Mouse (Mus musculus) forebrain, embryonic 12.5 days (tissue): ENCODE data around the gene Mms22l. TPM values are rescaled to one million over a fixed set of nuclear protein-coding genes. Genes with fewer than 3 reads are reported as not detected.
"Not testable (repeated sequence)": the region's sequence is repeated elsewhere in the genome, so short reads cannot be mapped to it uniquely, and the experiment has no call there.

Experiments used
- ATAC-seq: fragments of 200-750 bp; cut with Nextera tagmentation; 2 replicates; pipeline ENCODE4 v1.8.0; 2017; ENCODE audit warnings: moderate TSS enrichment; ENCODE audit not compliant: low FRiP score
- H3K27ac ChIP-seq: fragments of 300-500 bp; sonication (generic); 2 replicates; pipeline ENCODE4 v1.5.1; 2016; ENCODE audit warnings: mild to moderate bottlenecking
- H3K27me3 ChIP-seq: fragments of 300-500 bp; sonication (generic); 2 replicates; pipeline ENCODE4 v1.6.1; 2016; ENCODE audit warnings: mild to moderate bottlenecking
- H3K36me3 ChIP-seq: fragments of 300-500 bp; sonication (generic); replicated peaks from 2 replicates; pipeline ENCODE4 v1.6.1; 2016; ENCODE audit warnings: mild to moderate bottlenecking
- H3K4me1 ChIP-seq: fragments of 300-500 bp; sonication (generic); 2 replicates; pipeline ENCODE4 v1.6.1; 2016
- H3K4me2 ChIP-seq: fragments of 300-500 bp; sonication (generic); 2 replicates; pipeline ENCODE4 v1.6.1; 2016; ENCODE audit warnings: mild to moderate bottlenecking, moderate library complexity
- H3K4me3 ChIP-seq: fragments of 300-500 bp; sonication (generic); replicated peaks from 2 replicates; pipeline ENCODE4 v1.5.1; 2016; ENCODE audit warnings: mild to moderate bottlenecking
- H3K9ac ChIP-seq: fragments of 300-500 bp; sonication (generic); 2 replicates; pipeline ENCODE4 v1.6.1; 2016; ENCODE audit warnings: mild to moderate bottlenecking
- H3K9me3 ChIP-seq: fragments of 300-500 bp; sonication (generic); 2 replicates; pipeline ENCODE4 v1.6.1; 2016
- WGBS: fragments of 180-500 bp; shearing (Covaris S2); methylation state at CpG from one replicate; pipeline ENCODE4 v1.1.7; 2016; 5-methylcytosine and 5-hydroxymethylcytosine counted together
- polyA plus RNA-seq: library from polyadenylated mRNA; unstranded; fragments of >200 nt; fragmentation: Nextera tagmentation; extraction: Ambion mirVana; gene quantifications from 2 replicates; pipeline ENCODE4 v1.2.1, GENCODE M21; 2016

Gene Mms22l
- polyA plus RNA-seq, 1 experiment from 2014 or later = 47.9 TPM

GRCm38 (mm10) chr4:24625951-24626584, 129.8 kb downstream of the Mms22l start:
- ATAC-seq = no peak
- H3K27me3 ChIP-seq = no peaks in the 10 kb centered on the region
- no peak overlapping the region for H3K4me2 ChIP-seq
- H3K9me3 ChIP-seq = no peaks in the 10 kb centered on the region
- no peaks in the 10 kb centered on the region for H3K36me3 ChIP-seq
- no peak overlapping the region for H3K27ac ChIP-seq
- no peak overlapping the region for H3K4me3 ChIP-seq
- H3K4me1 ChIP-seq = peaks cover under 1% of the 10 kb centered on the region
- no peak overlapping the region for H3K9ac ChIP-seq
- 87% methylated on average over 13 of the region's 13 CpGs for WGBS

- Histone ChIP-seq H3K9ac (no peak overlapping the region), H3K4me1 (peaks cover 6% of the 10 kb centered on the region), H3K9me3 (no peaks in the 10 kb centered on the region), H3K27me3 (no peaks in the 10 kb centered on the region), H3K36me3 (no peaks in the 10 kb centered on the region), H3K27ac (no peak overlapping the region), H3K4me2 (no peak overlapping the region), H3K4me3 (no peak overlapping the region)
- no peak for ATAC-seq
- 83% methylated on average over 4 of the region's 4 CpGs for WGBS
These were observed 130.4 kb downstream of the Mms22l start for GRCm38 (mm10) chr4:24626686-24627085.

GRCm38 (mm10) chr4:24627871-24628270, 131.6 kb downstream of the Mms22l start:
- Histone ChIP-seq H3K9me3 (no peaks in the 10 kb centered on the region), H3K36me3 (no peaks in the 10 kb centered on the region), H3K27me3 (no peaks in the 10 kb centered on the region), H3K4me3 (no peak overlapping the region), H3K4me2 (no peak overlapping the region), H3K9ac (no peak overlapping the region), H3K4me1 (peaks cover 9% of the 10 kb centered on the region), H3K27ac (no peak overlapping the region)
- 71% methylated on average over 1 of the region's 1 CpGs for WGBS
- no peak for ATAC-seq

- Histone ChIP-seq H3K36me3 (no peaks in the 10 kb centered on the region), H3K9me3 (no peaks in the 10 kb centered on the region), H3K4me2 (no peak overlapping the region), H3K4me3 (no peak overlapping the region), H3K27ac (no peak overlapping the region), H3K27me3 (no peaks in the 10 kb centered on the region), H3K9ac (no peak overlapping the region), H3K4me1 (peaks cover 9% of the 10 kb centered on the region)
- ATAC-seq = no peak
- 80% methylated on average over 2 of the region's 2 CpGs for WGBS
These were observed 134.2 kb downstream of the Mms22l start for GRCm38 (mm10) chr4:24630430-24630829.

GRCm38 (mm10) chr4:24631177-24631911, 135.1 kb downstream of the Mms22l start:
- no peak overlapping the region for H3K4me3 ChIP-seq
- no peak overlapping the region for H3K9ac ChIP-seq
- ATAC-seq = peak; percentile 88
- H3K9me3 ChIP-seq = no peaks in the 10 kb centered on the region
- WGBS = 64% methylated on average over 9 of the region's 9 CpGs
- H3K27me3 ChIP-seq = no peaks in the 10 kb centered on the region
- H3K4me1 ChIP-seq = peaks cover 9% of the 10 kb centered on the region
- H3K4me2 ChIP-seq = no peak overlapping the region
- H3K27ac ChIP-seq = peak overlapping the region; percentile 59
- no peaks in the 10 kb centered on the region for H3K36me3 ChIP-seq

- no peak overlapping the region for H3K4me3 ChIP-seq
- H3K27me3 ChIP-seq = no peaks in the 10 kb centered on the region
- WGBS = 83% methylated on average over 2 of the region's 2 CpGs
- H3K4me1 ChIP-seq = no peaks in the 10 kb centered on the region
- H3K9me3 ChIP-seq = no peaks in the 10 kb centered on the region
- H3K4me2 ChIP-seq = no peak overlapping the region
- H3K36me3 ChIP-seq = no peaks in the 10 kb centered on the region
- H3K9ac ChIP-seq = no peak overlapping the region
- no peak overlapping the region for H3K27ac ChIP-seq
- no peak for ATAC-seq
These were observed 146.1 kb downstream of the Mms22l start for GRCm38 (mm10) chr4:24642306-24642705.

- H3K4me2 ChIP-seq, H3K4me3 ChIP-seq, H3K27ac ChIP-seq, H3K36me3 ChIP-seq, H3K27me3 ChIP-seq, ATAC-seq, H3K9me3 ChIP-seq, H3K9ac ChIP-seq, H3K4me1 ChIP-seq: not testable (repeated sequence)
- 91% methylated on average over 7 of the region's 8 CpGs for WGBS
These were observed 148.5 kb downstream of the Mms22l start for GRCm38 (mm10) chr4:24644735-24645134.
